Mouse (Mus musculus): Measurements from ENCODE around the gene Vmn1r7. TPM values are rescaled to one million over a fixed set of nuclear protein-coding genes. Genes with fewer than 3 reads are reported as not detected.
"Not testable (repeated sequence)": the region's sequence is repeated elsewhere in the genome, so short reads cannot be mapped to it uniquely, and the experiment has no call there.

Vmn1r7 gene
- polyA plus RNA-seq (2015; fragmentation: Nextera tagmentation; extraction: Ambion mirVana): not detected in 2 replicates

GRCm38 (mm10) chr6:57025224-57025623 lies at the start of gene Vmn1r7:
Gene Vmn1r7, minus strand, starts transcription at chr6:57025324.
- not testable (repeated sequence) for H3K9ac ChIP-seq (replicated peaks); H3K36me3 ChIP-seq (replicated peaks; ENCODE audit: insufficient read depth, low read length); H3K4me1 ChIP-seq (ENCODE audit: insufficient read depth); ATAC-seq; H3K9me3 ChIP-seq (ENCODE audit: low read length); H3K4me3 ChIP-seq (ENCODE audit: low read depth, low read length); H3K27me3 ChIP-seq (ENCODE audit: insufficient read depth, low read length); DNase-seq; H3K27ac ChIP-seq (ENCODE audit: low read depth); H3K4me2 ChIP-seq (ENCODE audit: low read depth, low read length)
- 63% methylated on average over 2 of the region's 2 CpGs for WGBS (ENCODE audit: insufficient replicate concordance)

GRCm38 (mm10) chr6:57066487-57066886 lies 41.4 kb upstream of the Vmn1r7 start, which contains the start of gene Vmn1r9:
Gene Vmn1r9, plus strand, starts transcription at chr6:57066787.
- 69% methylated on average over 2 of the region's 2 CpGs for WGBS (ENCODE audit: insufficient replicate concordance)
- Histone ChIP-seq H3K4me1 (ENCODE audit: insufficient read depth) (no peaks in the 10 kb centered on the region), H3K36me3 (replicated peaks; ENCODE audit: insufficient read depth, low read length) (no peaks in the 10 kb centered on the region), H3K4me3 (ENCODE audit: low read depth, low read length) (no peak within 1 kb of the TSS), H3K27ac (ENCODE audit: low read depth) (no peak within 1 kb of the TSS), H3K9ac (replicated peaks) (no peak within 1 kb of the TSS), H3K9me3 (ENCODE audit: low read length) (no peaks in the 10 kb centered on the region), H3K27me3 (ENCODE audit: insufficient read depth, low read length) (no peaks in the 10 kb centered on the region), H3K4me2 (ENCODE audit: low read depth, low read length) (no peak within 1 kb of the TSS)
- TF ChIP-seq CTCF (IDR thresholded peaks at IDR 0.05; ENCODE audit: low read depth) (no peak), EP300 (IDR thresholded peaks at IDR 0.05; ENCODE audit: low read depth) (no peak)
- DNase-seq: no peak
- ATAC-seq: no peak

- no peak for DNase-seq
Observed at GRCm38 (mm10) chr6:57063730-57064129, 38.6 kb upstream of the Vmn1r7 start.

GRCm38 (mm10) chr6:57034674-57035073 lies 9.6 kb upstream of the Vmn1r7 start:
- 74% methylated on average over 2 of the region's 2 CpGs for WGBS (ENCODE audit: insufficient replicate concordance)
- Histone ChIP-seq H3K27me3 (ENCODE audit: insufficient read depth, low read length) (no peaks in the 10 kb centered on the region), H3K27ac (ENCODE audit: low read depth) (no peak overlapping the region), H3K4me1 (ENCODE audit: insufficient read depth) (no peaks in the 10 kb centered on the region), H3K4me2 (ENCODE audit: low read depth, low read length) (no peak overlapping the region), H3K36me3 (replicated peaks; ENCODE audit: insufficient read depth, low read length) (no peaks in the 10 kb centered on the region), H3K4me3 (ENCODE audit: low read depth, low read length) (no peak overlapping the region), H3K9ac (replicated peaks) (no peak overlapping the region), H3K9me3 (ENCODE audit: low read length) (no peaks in the 10 kb centered on the region)
- DNase-seq: no peak
- TF ChIP-seq CTCF (IDR thresholded peaks at IDR 0.05; ENCODE audit: low read depth) (no peak), EP300 (IDR thresholded peaks at IDR 0.05; ENCODE audit: low read depth) (no peak)
- ATAC-seq: no peak

More at GRCm38 (mm10) chr6:57063730-57064129, 38.6 kb upstream of the Vmn1r7 start:
- Histone ChIP-seq H3K9ac (replicated peaks) (no peak overlapping the region), H3K36me3 (replicated peaks; ENCODE audit: insufficient read depth, low read length) (no peaks in the 10 kb centered on the region), H3K27ac (ENCODE audit: low read depth) (no peak overlapping the region), H3K4me3 (ENCODE audit: low read depth, low read length) (no peak overlapping the region), H3K9me3 (ENCODE audit: low read length) (no peaks in the 10 kb centered on the region), H3K4me1 (ENCODE audit: insufficient read depth) (no peaks in the 10 kb centered on the region), H3K27me3 (ENCODE audit: insufficient read depth, low read length) (no peaks in the 10 kb centered on the region), H3K4me2 (ENCODE audit: low read depth, low read length) (no peak overlapping the region)
- peak; percentile 31 for TF ChIP-seq CTCF (IDR thresholded peaks at IDR 0.05; ENCODE audit: low read depth)
- no peak for TF ChIP-seq EP300 (IDR thresholded peaks at IDR 0.05; ENCODE audit: low read depth)
- ATAC-seq: no peak

GRCm38 (mm10) chr6:57031984-57032383 lies 6.9 kb upstream of the Vmn1r7 start, which contains the start of gene Vmn1r8:
Gene Vmn1r8, plus strand, starts transcription at chr6:57032284.
- Histone ChIP-seq H3K27ac (ENCODE audit: low read depth) (no peak within 1 kb of the TSS), H3K36me3 (replicated peaks; ENCODE audit: insufficient read depth, low read length) (no peaks in the 10 kb centered on the region), H3K4me2 (ENCODE audit: low read depth, low read length) (no peak within 1 kb of the TSS), H3K4me1 (ENCODE audit: insufficient read depth) (no peaks in the 10 kb centered on the region), H3K9ac (replicated peaks) (no peak within 1 kb of the TSS), H3K27me3 (ENCODE audit: insufficient read depth, low read length) (no peaks in the 10 kb centered on the region), H3K4me3 (ENCODE audit: low read depth, low read length) (no peak within 1 kb of the TSS), H3K9me3 (ENCODE audit: low read length) (no peaks in the 10 kb centered on the region)
- TF ChIP-seq CTCF (IDR thresholded peaks at IDR 0.05; ENCODE audit: low read depth): no peak
- TF ChIP-seq EP300 (IDR thresholded peaks at IDR 0.05; ENCODE audit: low read depth): no peak
- ATAC-seq: no peak
- no peak for DNase-seq

GRCm38 (mm10) chr6:56996943-56997342 lies 28.2 kb downstream of the Vmn1r7 start, which contains the start of gene Vmn1r6:
Gene Vmn1r6, plus strand, starts transcription at chr6:56997243.
- Histone ChIP-seq H3K9me3 (ENCODE audit: low read length) (no peaks in the 10 kb centered on the region), H3K4me3 (ENCODE audit: low read depth, low read length) (no peak within 1 kb of the TSS), H3K9ac (replicated peaks) (no peak within 1 kb of the TSS), H3K4me1 (ENCODE audit: insufficient read depth) (no peaks in the 10 kb centered on the region), H3K36me3 (replicated peaks; ENCODE audit: insufficient read depth, low read length) (no peaks in the 10 kb centered on the region), H3K27me3 (ENCODE audit: insufficient read depth, low read length) (no peaks in the 10 kb centered on the region), H3K27ac (ENCODE audit: low read depth) (no peak within 1 kb of the TSS), H3K4me2 (ENCODE audit: low read depth, low read length) (no peak within 1 kb of the TSS)
- WGBS (ENCODE audit: insufficient replicate concordance): 75% methylated on average over 2 of the region's 2 CpGs
- DNase-seq (no peak), ATAC-seq (no peak)
- TF ChIP-seq EP300 (IDR thresholded peaks at IDR 0.05; ENCODE audit: low read depth): no peak
- TF ChIP-seq CTCF (IDR thresholded peaks at IDR 0.05; ENCODE audit: low read depth): no peak

Other genes with a start within 250 kb of the Vmn1r7 start
- gene Kbtbd2, start 227.5 kb downstream of the Vmn1r7 start, polyA plus RNA-seq (2015; fragmentation: Nextera tagmentation; extraction: Ambion mirVana): 8.3 and 9.8 TPM in 2 replicates
- gene Fkbp9, start 193.3 kb downstream of the Vmn1r7 start, polyA plus RNA-seq (2015; fragmentation: Nextera tagmentation; extraction: Ambion mirVana): 16.3 and 17.9 TPM in 2 replicates
- 113 and 127 TPM in 2 replicates for gene Nt5c3, start 101.4 kb downstream of the Vmn1r7 start, polyA plus RNA-seq (2015; fragmentation: Nextera tagmentation; extraction: Ambion mirVana)
- gene Vmn1r4, start 101.3 kb downstream of the Vmn1r7 start, polyA plus RNA-seq (2015; fragmentation: Nextera tagmentation; extraction: Ambion mirVana): 0.25 and 0.26 TPM in 2 replicates
- not detected in 2 replicates for gene Vmn1r5, start 55.1 kb downstream of the Vmn1r7 start, polyA plus RNA-seq (2015; fragmentation: Nextera tagmentation; extraction: Ambion mirVana)
- gene Vmn1r6, start 28.1 kb downstream of the Vmn1r7 start, polyA plus RNA-seq (2015; fragmentation: Nextera tagmentation; extraction: Ambion mirVana): not detected in 2 replicates
- gene Vmn1r8, start 7.0 kb upstream of the Vmn1r7 start, polyA plus RNA-seq (2015; fragmentation: Nextera tagmentation; extraction: Ambion mirVana): not detected in 2 replicates
- not detected in 2 replicates for gene Vmn1r9, start 41.5 kb upstream of the Vmn1r7 start, polyA plus RNA-seq (2015; fragmentation: Nextera tagmentation; extraction: Ambion mirVana)
- gene Vmn1r10, start 84.1 kb upstream of the Vmn1r7 start, polyA plus RNA-seq (2015; fragmentation: Nextera tagmentation; extraction: Ambion mirVana): not detected in 2 replicates
- gene Vmn1r11, start 108.1 kb upstream of the Vmn1r7 start, polyA plus RNA-seq (2015; fragmentation: Nextera tagmentation; extraction: Ambion mirVana): not detected in 2 replicates
- gene Vmn1r12, start 131.6 kb upstream of the Vmn1r7 start, polyA plus RNA-seq (2015; fragmentation: Nextera tagmentation; extraction: Ambion mirVana): not detected in 2 replicates
- not detected in 2 replicates for gene Vmn1r13, start 178.0 kb upstream of the Vmn1r7 start, polyA plus RNA-seq (2015; fragmentation: Nextera tagmentation; extraction: Ambion mirVana)
- gene Vmn1r14, start 206.4 kb upstream of the Vmn1r7 start, polyA plus RNA-seq (2015; fragmentation: Nextera tagmentation; extraction: Ambion mirVana): not detected in 2 replicates
- not detected in 2 replicates for gene Vmn1r15, start 232.6 kb upstream of the Vmn1r7 start, polyA plus RNA-seq (2015; fragmentation: Nextera tagmentation; extraction: Ambion mirVana)

All from liver, postnatal 0 days (tissue).